Mouse (Mus musculus): ENCODE measurements around the gene Dock7.

- no peak for TF ChIP-seq CTCF (IDR thresholded peaks at IDR 0.05; ENCODE audit: insufficient read depth, low read length)
- TF ChIP-seq POLR2A (IDR thresholded peaks at IDR 0.05; ENCODE audit: borderline replicate concordance, extremely low read depth, low read depth, low read length) = no peak
These were observed 524 bp upstream of the Dock7 start for GRCm38 (mm10) chr4:99121123-99121755.
